Mouse (Mus musculus) telencephalon, adult 2 months (tissue): Measurements from ENCODE around the gene Tdrkh.
A peak's percentile ranks its signal among the peaks of the same experiment; 100 is the strongest.

Experiments used
- DNase-seq: peaks from one replicate; pipeline ENCODE4 v3.0.0-alpha.2; 2011; ENCODE audit warnings: low read depth, low spot score

Gene Tdrkh

GRCm38 (mm10) chr3:94413031-94413679, at the start of gene Tdrkh:
Gene Tdrkh (plus strand): TSS chr3:94413273.
- DNase-seq, result peak; percentile 99

GRCm38 (mm10) chr3:94363291-94364153, 49.6 kb upstream of the Tdrkh start:
- no peak for DNase-seq

GRCm38 (mm10) chr3:94364154-94364526, 48.9 kb upstream of the Tdrkh start:
- DNase-seq, result no peak

GRCm38 (mm10) chr3:94366761-94367160, 46.3 kb upstream of the Tdrkh start:
- peak; percentile 34 for DNase-seq

GRCm38 (mm10) chr3:94367511-94367910, 45.6 kb upstream of the Tdrkh start:
- no peak for DNase-seq

GRCm38 (mm10) chr3:94368631-94369030, 44.4 kb upstream of the Tdrkh start:
- DNase-seq, result no peak

- no peak for DNase-seq
Observed at GRCm38 (mm10) chr3:94369709-94370108, 43.4 kb upstream of the Tdrkh start.

- DNase-seq, result no peak
Observed at GRCm38 (mm10) chr3:94371637-94372036, 41.4 kb upstream of the Tdrkh start.

GRCm38 (mm10) chr3:94372038-94372437, 41.0 kb upstream of the Tdrkh start:
- no peak for DNase-seq

GRCm38 (mm10) chr3:94372641-94373040, 40.4 kb upstream of the Tdrkh start, which contains the start of gene Rorc:
Gene Rorc (plus strand): TSS chr3:94372794.
- no peak for DNase-seq

- no peak for DNase-seq
Observed at GRCm38 (mm10) chr3:94373090-94373489, 40.0 kb upstream of the Tdrkh start.

- DNase-seq, result no peak
Observed at GRCm38 (mm10) chr3:94373597-94374011, 39.5 kb upstream of the Tdrkh start.

- DNase-seq, result no peak
Observed at GRCm38 (mm10) chr3:94374636-94375035, 38.4 kb upstream of the Tdrkh start.

GRCm38 (mm10) chr3:94375146-94375545, 37.9 kb upstream of the Tdrkh start:
- DNase-seq, result no peak

- DNase-seq, result no peak
Observed at GRCm38 (mm10) chr3:94375861-94376260, 37.2 kb upstream of the Tdrkh start.

GRCm38 (mm10) chr3:94377028-94377923, 35.8 kb upstream of the Tdrkh start:
- no peak for DNase-seq

GRCm38 (mm10) chr3:94379831-94380510, 33.1 kb upstream of the Tdrkh start:
- DNase-seq, result no peak

GRCm38 (mm10) chr3:94382308-94382707, 30.8 kb upstream of the Tdrkh start:
- DNase-seq, result no peak

GRCm38 (mm10) chr3:94383476-94383875, 29.6 kb upstream of the Tdrkh start:
- no peak for DNase-seq

- DNase-seq, result no peak
Observed at GRCm38 (mm10) chr3:94386671-94387070, 26.4 kb upstream of the Tdrkh start.

GRCm38 (mm10) chr3:94387391-94387790, 25.7 kb upstream of the Tdrkh start:
- DNase-seq, result no peak
